Mouse (Mus musculus) urinary bladder, adult 2 months (tissue): ENCODE measurements around the gene Pdgfb. TPM values are rescaled to one million over a fixed set of nuclear protein-coding genes. Genes with fewer than 3 reads are reported as not detected.

Experiments
- DNase-seq: peaks from one replicate; pipeline ENCODE4 v3.0.0; 2022; ENCODE audit warnings: low spot score
- polyA plus RNA-seq: library from polyadenylated mRNA; depleted of rRNA; stranded (reverse); fragments of >200 nt; gene quantifications from 2 replicates; pipeline ENCODE4 v1.2.3, GENCODE M21; 2012

Pdgfb gene
- polyA plus RNA-seq, 1 experiment, result 12.3 TPM

DNA sequence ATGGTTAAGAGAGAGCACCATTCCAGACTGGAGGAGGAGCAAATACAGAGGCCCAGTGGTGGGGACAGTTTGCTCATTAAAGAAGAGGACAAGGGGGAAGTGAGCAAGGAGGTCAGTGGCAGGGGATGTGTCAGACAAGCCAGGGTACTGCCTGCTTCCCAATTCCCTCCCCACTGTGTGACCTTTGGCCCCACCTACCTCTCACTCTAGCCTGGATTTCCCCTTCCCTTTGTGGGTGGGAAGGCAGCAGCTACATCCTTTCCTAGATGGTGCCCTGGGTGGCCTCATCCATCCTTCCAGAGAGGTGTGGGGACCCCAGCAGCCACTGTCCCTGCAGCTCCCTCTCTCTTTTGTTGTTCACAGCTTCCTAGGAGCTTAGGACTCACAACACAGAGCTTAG, 20.1 kb upstream of the Pdgfb start:
- no peak for DNase-seq

- DNase-seq, result no peak
These were observed 19.6 kb upstream of the Pdgfb start for GRCm38 (mm10) chr15:80034366-80034765.

GRCm38 (mm10) chr15:80031133-80031532, 16.4 kb upstream of the Pdgfb start:
- DNase-seq, result no peak

DNA sequence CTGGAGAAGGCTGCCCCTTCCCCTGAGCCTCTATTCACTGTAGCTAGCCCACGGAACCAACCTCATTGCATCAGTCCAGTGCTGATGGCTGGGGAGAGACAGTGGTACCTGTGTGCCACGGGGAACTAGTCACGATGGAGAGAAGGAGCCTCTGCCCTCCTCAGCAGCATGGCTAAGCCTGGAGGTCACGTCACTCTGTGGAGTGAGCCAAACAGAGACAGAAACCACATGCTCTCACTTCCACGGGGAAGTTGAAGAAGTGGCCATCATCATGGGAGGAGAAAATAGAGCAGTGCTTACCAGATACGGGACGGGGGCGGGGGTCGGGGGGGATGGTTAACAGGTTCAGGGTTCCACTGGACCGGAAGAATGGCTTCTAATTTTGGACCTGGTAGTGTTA, 15.6 kb upstream of the Pdgfb start:
- no peak for DNase-seq

DNA sequence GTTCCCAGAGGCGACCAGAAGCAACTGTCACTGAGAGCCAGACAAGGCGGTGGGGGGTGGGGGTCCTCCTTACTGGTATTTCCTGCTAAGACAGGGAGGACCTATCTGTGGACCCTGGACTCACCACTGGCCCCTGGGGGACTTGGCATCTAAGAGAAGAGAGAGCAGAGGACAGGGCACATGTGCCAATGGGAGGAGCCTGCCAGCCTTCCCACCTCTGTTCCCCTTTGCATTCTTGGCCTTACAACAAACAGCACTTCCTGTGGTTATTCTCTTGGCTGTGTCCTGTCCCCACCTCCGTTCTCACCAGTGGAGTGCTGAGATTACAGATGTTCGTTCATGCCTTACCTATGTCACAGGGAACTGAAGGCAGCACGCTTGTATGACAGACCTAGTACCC, 14.1 kb upstream of the Pdgfb start:
- no peak for DNase-seq

DNA sequence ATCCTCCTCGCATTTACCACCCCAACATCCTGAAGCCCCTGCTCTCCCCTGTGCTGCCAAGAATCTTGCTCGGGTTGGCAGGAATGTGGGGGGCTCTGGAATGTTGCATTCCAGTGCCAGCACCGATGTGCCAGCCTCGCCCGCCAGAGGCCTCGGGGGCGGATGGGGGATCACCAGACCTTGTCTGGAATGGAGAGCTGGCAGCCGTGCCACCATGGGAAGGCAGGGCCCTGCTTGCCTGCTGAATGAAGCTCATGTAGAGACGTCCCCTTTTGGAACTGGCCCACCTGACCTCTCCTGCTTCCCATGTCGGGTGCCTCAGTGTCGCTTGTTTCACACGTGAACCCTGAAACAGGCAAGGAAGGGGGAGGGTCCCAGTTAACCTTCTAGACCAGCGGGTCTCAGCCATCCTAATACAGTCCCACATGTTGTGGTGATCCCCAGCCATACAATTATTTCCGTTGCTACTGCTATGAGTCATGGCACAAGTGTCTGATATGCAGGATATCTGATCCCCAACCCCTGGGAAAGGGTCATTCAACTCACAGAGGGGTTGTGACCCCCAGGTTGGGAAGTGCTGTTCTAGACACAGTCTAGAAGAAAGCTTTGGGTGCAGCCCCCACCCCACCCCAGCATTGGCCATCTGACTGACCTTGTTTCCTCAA, 12.0 kb upstream of the Pdgfb start:
- no peak for DNase-seq

DNA sequence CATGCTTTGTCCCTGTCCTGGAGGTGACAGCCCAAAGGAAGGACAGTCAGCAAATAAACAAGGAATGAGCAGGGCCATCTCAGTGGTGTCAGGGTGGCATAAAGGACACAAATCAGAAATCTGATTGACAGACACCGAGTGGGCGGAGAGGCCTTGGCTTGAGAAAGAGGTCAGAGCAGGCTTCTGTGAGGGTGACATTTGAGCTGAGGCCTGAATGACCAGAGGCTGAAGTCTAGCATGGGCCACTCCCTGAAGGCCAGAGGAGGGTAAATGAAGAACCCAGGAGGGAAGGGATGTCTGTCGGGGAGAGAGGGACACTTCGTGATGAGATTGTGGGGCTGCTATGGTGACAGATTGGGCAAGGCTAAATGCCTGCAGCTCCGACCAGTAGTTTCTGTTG, 11.3 kb upstream of the Pdgfb start:
- DNase-seq, result no peak

- no peak for DNase-seq
These were observed 10.8 kb upstream of the Pdgfb start for GRCm38 (mm10) chr15:80025615-80026014.

DNA sequence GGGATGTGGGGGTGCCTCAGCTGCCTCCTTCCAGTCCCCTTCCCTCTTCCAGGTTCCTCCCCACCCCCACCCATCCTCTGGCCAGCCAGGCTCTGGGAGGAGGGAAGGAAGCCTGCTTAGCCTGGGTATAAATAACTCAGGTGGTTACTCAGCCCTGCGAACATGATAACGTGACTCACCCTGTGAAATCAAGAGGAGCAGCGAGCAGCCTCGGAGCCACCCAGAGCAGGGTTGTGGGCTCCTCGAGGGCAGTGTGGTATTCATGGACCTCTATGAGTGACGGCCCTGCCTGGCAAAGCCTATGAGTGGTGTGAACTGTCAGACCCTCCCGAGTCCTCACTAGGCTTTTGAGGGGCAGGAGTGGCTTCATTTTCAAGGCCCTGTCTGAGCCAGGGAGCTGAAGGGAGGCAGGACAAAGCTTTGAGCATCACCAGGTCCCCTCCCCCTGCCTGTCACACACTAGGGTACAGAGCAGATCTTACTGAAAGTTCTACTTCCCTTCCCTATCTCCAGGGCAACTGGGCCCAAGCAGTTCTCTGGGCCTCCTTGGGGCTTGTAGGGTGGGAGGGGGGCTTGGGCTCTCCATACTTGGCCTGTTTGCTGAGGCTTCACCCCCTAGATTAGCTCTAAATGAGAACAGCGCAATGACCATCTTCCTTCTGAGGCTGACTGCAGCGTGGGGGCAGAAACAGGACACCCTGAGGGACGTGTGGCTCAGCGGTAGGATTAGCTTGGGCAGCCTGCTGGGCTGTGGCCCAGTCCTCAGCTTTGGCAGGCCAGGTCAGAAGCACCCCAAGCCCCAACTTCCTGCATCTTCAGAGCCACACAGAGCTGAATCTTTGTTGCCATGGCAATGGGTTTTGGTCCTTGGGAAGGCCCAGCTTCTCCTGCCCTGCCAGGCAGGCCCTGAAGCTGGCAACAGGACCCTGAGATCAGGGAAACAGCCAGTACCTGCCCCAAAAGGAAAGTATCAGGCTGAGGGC, 9.8 kb upstream of the Pdgfb start:
- DNase-seq, result no peak

DNA sequence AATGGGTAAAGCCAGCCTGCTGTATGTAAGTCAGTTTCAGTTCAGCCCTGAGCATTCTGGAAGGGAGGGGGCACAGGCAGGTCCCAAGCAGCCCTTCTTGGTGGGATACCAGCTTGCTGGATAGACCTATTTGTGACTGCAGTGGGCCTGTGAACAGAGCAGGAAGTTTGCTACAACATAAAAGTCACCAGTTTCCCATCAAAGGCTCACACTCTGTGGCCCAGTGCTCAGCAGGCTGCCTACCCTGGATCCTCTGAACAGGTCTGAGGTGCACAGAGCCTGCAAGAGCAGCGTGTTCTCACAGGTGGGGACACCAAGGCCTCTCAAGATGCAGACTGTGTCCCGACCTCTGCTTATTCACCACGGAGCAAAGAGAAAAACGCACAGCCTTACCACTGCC, 5.7 kb upstream of the Pdgfb start:
- DNase-seq, result no peak

DNA sequence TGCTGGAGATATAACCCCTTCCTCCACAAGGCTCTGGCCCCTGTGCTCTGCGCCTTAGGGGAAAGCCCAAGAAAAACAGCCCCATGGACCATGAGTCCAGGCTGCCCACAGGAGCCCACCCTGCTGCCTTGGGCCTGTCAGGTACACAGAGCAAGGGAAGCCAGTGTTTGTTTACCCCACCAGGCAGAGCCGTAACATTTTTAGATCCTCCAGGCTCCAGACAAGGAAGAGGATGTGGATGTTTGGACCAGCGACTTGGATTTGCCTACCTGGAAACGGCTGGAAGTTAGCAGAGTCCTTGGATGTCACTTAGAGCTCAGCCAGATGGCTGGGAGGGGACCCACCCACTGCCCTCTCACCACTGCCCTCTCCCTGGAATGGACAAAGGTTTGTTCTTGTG, 4.8 kb upstream of the Pdgfb start:
- no peak for DNase-seq

DNA sequence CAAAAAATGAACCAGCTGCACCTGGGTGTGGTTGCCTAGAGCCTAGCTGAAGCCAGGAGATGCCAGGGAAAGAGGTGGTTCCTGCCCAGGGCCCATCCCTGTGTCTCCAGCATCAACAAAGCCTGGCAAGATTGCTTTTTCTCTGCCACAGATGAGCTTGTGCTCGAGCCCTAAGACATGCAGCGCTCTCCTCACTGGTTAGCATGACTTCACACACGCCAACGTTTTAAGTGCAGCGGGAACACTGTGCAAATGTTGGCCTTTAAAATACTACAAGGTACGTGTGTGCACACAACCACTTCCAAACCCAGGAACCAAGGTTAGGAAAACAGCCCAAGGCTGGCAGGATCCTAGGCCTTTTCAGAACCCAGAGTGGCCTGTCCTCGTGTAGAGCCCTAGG, 4.4 kb upstream of the Pdgfb start:
- DNase-seq, result no peak

GRCm38 (mm10) chr15:80016563-80017301, 2.0 kb upstream of the Pdgfb start:
- no peak for DNase-seq

- no peak for DNase-seq
These were observed 605 bp upstream of the Pdgfb start for GRCm38 (mm10) chr15:80015211-80015952.

- no peak for DNase-seq
These were observed 801 bp downstream of the Pdgfb start for GRCm38 (mm10) chr15:80014031-80014320.

GRCm38 (mm10) chr15:80013256-80014030, 1.3 kb downstream of the Pdgfb start:
- DNase-seq, result no peak

GRCm38 (mm10) chr15:80012527-80013201, 2.1 kb downstream of the Pdgfb start:
- DNase-seq, result peak; percentile 50

DNA sequence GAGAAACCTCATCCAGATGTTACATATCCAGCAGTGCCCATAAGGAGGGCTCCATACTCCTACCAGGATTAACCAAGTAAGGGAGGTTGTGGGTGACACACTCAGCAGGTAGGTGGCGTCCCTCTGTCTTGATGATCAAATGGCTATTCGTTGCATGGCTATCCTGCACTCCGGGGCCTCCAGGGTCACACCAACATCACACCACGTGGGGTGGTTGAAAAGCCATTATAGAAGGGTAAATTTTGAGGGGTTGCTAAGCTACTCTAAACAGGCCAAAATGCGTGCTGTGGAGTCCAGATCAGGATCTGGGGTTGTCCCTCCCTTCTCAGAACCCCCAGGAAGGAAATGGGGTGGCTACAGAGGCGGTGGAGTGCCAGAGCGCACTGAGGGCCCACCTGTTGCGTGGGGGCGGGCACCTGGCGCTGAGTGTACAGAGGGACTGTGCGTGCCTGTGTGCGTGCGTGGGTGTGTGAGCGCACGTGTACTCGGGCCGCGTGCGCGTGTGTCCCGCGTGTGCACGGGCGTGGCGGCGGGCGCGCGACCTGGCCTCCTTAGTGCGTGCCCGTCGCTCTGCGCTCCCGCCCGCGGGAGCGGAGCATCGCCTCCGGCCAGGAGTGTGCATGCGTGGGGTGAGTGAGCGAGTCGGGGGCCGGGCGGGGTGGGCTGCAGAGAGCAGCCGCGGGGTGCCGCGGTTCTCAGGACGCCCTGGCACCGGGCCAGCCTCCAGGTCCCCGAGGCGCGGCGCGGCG, 2.8 kb downstream of the Pdgfb start:
- DNase-seq, result no peak

DNA sequence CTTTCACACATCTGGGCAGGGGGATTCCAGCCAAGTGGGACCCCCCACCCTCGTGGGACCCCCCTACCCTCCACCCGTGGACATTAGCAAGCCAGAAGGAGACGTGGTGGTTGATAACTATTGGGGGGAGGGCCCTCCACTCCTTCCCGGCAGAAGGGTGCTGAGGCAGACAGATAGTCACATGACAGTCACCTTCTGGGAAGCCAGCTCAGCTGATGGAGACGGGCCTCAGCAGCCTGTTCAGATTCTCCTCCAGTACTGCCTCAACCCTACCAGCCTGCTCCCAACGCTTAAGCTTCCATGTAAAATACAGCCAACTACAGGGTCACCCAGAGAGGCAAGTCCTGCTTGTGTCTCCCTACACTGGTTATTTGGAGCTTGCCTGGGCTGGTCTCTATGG, 3.6 kb downstream of the Pdgfb start:
- DNase-seq, result no peak

GRCm38 (mm10) chr15:80010182-80010558, 4.6 kb downstream of the Pdgfb start:
- DNase-seq, result no peak
